Mouse (Mus musculus) liver, embryonic 12.5 days (tissue): ENCODE results near the gene D5Ertd579e. TPM values are rescaled to one million over a fixed set of nuclear protein-coding genes. Genes with fewer than 3 reads are reported as not detected.

Experiments
- ATAC-seq: fragments of 200-750 bp; cut with Nextera tagmentation; 2 replicates; pipeline ENCODE4 v1.8.0; 2017; ENCODE audit warnings: moderate number of reproducible peaks, mild to moderate bottlenecking, moderate library complexity
- H3K27ac ChIP-seq: fragments of 300-500 bp; sonication (generic); 2 replicates; pipeline ENCODE4 v1.5.1; 2016; ENCODE audit warnings: mild to moderate bottlenecking
- H3K27me3 ChIP-seq: fragments of 300-500 bp; sonication (generic); replicated peaks from 2 replicates; pipeline ENCODE4 v1.6.1; 2016; ENCODE audit warnings: mild to moderate bottlenecking, moderate library complexity
- H3K36me3 ChIP-seq: fragments of 300-500 bp; sonication (generic); 2 replicates; pipeline ENCODE4 v1.6.1; 2016; ENCODE audit warnings: mild to moderate bottlenecking, moderate library complexity
- H3K4me1 ChIP-seq: fragments of 300-500 bp; sonication (generic); 2 replicates; pipeline ENCODE4 v1.6.1; 2016
- H3K4me2 ChIP-seq: fragments of 300-500 bp; sonication (generic); 2 replicates; pipeline ENCODE4 v1.6.1; 2016; ENCODE audit warnings: mild to moderate bottlenecking, moderate library complexity
- H3K4me3 ChIP-seq: fragments of 300-500 bp; sonication (generic); 2 replicates; pipeline ENCODE4 v1.5.1; 2016; ENCODE audit warnings: mild to moderate bottlenecking, moderate library complexity
- H3K9ac ChIP-seq: fragments of 300-500 bp; sonication (generic); 2 replicates; pipeline ENCODE4 v1.6.1; 2016; ENCODE audit warnings: mild to moderate bottlenecking, moderate library complexity
- H3K9me3 ChIP-seq: fragments of 300-500 bp; sonication (generic); replicated peaks from 2 replicates; pipeline ENCODE4 v1.6.1; 2016; ENCODE audit warnings: mild to moderate bottlenecking, moderate library complexity
- WGBS: fragments of 180-500 bp; shearing (Covaris S2); methylation state at CpG from one replicate; pipeline ENCODE4 v1.1.7; 2016; ENCODE audit not compliant: insufficient replicate concordance; 5-methylcytosine and 5-hydroxymethylcytosine counted together
- polyA plus RNA-seq: library from polyadenylated mRNA; unstranded; fragments of >200 nt; fragmentation: Nextera tagmentation; extraction: Ambion mirVana; gene quantifications from 2 replicates; pipeline ENCODE4 v1.2.1, GENCODE M21; 2016

The D5Ertd579e gene
- polyA plus RNA-seq = 28.2 and 28.5 TPM in 2 replicates

DNA sequence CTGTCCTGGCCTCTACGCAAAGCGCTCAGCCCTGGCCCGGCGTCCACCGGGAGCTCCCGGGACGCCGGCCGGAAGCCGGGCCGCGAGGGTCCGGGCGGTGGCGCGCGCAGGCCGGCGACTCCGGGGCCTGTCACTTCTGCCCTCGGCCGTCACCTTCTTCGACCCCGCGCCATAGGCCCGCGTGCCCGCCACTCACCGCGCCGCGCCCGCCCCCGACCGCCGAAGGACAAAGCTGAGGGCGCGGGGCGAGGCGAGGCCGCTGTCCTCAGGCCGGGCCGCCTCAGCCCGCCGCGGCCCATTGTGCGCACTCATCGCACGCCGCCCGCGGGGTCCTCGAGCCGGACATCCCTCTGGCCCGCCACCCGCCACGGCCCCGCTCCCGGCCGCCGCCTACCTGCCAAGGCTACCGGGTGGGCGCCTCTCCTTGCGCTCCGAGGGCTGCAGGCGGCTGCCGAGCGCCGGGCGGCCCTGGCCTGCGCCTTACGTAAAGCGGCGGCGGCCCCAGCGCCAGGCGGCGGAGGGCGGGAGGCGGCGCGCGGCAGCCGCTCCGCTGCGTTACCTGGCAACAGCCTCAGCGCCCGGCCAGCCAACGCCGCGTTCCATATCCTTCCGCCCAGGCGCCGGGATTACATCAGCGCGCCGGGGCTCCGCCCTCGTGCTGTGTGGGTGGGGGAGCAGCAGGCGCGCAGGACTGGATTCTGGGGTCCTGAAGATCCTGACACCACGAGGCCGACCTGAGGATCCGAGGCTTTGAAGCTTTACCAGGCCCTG lies at the start of gene D5Ertd579e:
D5Ertd579e (minus strand) TSS at position 564 of the 771 bp plus-strand sequence.
- H3K27ac ChIP-seq = peak within 1 kb of the TSS; percentile 95
- peak; percentile 91 for ATAC-seq
- under 1% methylated on average over 98 of the region's 104 CpGs for whole genome bisulfite sequencing
- no peaks in the 10 kb centered on the region for H3K9me3 ChIP-seq
- peaks cover 15% of the 10 kb centered on the region; the same call in 1 of the 2 replicates for H3K27me3 ChIP-seq
- H3K36me3 ChIP-seq = peaks cover 16% of the 10 kb centered on the region
- peak within 1 kb of the TSS; percentile 87 for H3K4me3 ChIP-seq
- peak within 1 kb of the TSS; percentile 90 for H3K4me2 ChIP-seq
- H3K4me1 ChIP-seq = peaks cover 72% of the 10 kb centered on the region
- peak within 1 kb of the TSS; percentile 95 for H3K9ac ChIP-seq

DNA sequence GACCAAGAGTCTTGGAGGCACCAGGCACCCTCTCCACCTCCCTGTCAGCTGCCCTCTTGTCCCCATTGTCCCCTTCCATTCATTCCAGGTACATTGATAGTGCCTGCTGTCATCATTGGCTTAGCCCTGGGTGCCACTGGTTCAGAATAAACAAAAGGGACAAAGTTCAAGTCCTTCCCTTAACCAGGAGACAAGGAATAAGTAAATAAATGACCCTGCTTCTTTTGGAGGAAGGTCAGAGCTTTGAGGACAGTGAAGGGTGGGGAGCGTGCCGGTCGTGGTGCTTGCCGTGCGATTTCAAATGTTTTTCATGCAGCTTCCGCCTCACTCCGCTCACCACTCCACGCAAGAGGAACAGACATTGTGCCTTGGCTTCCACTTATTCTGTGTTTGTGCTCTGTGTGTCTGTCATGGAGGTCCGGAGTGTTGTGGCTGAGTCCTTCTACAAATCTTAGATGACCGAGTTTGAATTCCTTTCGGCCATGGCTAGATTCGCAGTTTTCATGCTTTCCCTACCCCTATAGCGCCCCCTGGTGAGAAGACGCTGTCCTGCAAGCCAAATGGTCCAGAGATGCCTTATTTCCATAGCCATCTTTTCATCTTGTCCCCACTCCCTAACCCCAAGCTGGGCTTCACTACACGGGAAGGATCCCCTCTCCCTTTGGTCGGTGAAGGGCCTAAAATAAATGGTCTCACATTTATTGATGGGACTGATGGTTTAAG lies 46.5 kb upstream of the D5Ertd579e start:
- Histone ChIP-seq H3K9me3 (no peaks in the 10 kb centered on the region), H3K4me2 (peak overlapping the region; percentile 39), H3K27me3 (peaks cover 12% of the 10 kb centered on the region), H3K9ac (no peak overlapping the region), H3K36me3 (peaks cover 5% of the 10 kb centered on the region; the same call in 1 of the 2 replicates), H3K27ac (no peak overlapping the region), H3K4me1 (peaks cover 53% of the 10 kb centered on the region), H3K4me3 (no peak overlapping the region)
- WGBS = 33% methylated on average over 16 of the region's 16 CpGs
- no peak for ATAC-seq

DNA sequence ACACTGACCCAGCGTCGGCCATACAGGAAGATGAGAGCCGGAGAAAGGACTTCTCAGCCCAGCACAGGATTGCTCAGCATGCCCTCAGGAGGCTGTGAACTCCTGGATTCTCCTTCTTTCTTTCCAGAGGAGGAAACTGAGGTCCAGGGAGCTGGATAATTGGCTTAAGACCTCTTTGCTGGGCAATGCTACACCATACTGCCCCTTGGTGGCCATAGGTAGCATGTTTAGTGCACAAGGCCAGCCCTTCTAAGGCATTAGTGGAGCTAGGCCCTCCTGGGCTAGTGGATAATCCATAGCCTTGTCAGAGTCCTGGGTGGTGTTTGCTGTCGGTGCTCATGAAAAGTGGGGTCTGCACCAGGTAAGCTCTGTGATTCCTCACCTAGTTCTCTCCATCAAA lies 44.0 kb upstream of the D5Ertd579e start:
- WGBS = 58% methylated on average over 4 of the region's 4 CpGs
- no peaks in the 10 kb centered on the region for H3K36me3 ChIP-seq
- no peaks in the 10 kb centered on the region for H3K9me3 ChIP-seq
- H3K9ac ChIP-seq = peak overlapping the region; percentile 60; the same call in 1 of the 2 replicates
- no peak overlapping the region for H3K4me2 ChIP-seq
- no peak for ATAC-seq
- peaks cover 63% of the 10 kb centered on the region for H3K4me1 ChIP-seq
- H3K27ac ChIP-seq = peak overlapping the region; percentile 85
- no peak overlapping the region for H3K4me3 ChIP-seq
- peaks cover 17% of the 10 kb centered on the region for H3K27me3 ChIP-seq

DNA sequence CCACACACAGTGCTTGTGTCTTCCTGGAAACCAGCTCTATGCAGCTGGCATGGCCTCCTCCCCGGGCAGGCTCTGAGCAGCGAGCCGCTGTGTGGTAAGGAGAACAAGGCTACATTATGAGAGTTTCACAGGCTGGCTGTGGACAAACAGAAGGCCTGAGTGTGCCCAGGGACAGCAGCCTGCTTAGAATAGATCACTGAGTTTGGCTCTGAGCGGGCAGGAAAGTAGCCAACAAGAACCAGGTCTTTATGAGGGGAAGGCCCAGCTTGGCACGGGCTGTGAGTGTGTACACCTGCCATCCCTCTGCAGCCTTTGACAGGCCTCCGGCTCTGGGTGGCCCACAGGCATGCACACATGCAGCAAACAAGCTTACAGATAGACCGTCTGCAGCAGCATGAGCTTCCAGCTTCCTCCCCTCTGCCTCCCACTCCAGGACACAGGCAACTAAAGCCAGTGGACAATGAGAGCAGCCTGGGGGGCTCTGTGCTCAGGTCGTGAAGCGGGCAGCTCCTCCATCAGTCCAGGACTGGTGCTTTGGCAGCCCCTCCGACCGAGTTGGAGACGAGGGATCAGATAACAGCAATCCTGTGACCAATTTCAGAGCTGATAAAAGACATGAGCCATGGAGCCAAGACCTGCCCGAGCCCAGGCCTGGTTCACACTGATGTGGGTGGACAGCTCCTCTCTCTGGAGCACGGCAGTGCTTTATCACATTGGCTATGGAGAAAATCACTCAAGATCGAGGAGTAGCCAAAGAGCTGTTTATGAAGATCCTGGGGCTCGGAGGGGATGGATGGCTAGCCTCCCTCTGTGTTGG lies 43.2 kb upstream of the D5Ertd579e start:
- H3K27ac ChIP-seq = peak overlapping the region; percentile 85
- WGBS = 62% methylated on average over 16 of the region's 16 CpGs
- peak overlapping the region; percentile 27; the same call in 1 of the 2 replicates for H3K4me2 ChIP-seq
- H3K9ac ChIP-seq = peak overlapping the region; percentile 60
- H3K4me1 ChIP-seq = peaks cover 71% of the 10 kb centered on the region
- H3K4me3 ChIP-seq = no peak overlapping the region
- H3K27me3 ChIP-seq = peaks cover 18% of the 10 kb centered on the region
- H3K36me3 ChIP-seq = no peaks in the 10 kb centered on the region
- no peak for ATAC-seq
- no peaks in the 10 kb centered on the region for H3K9me3 ChIP-seq

DNA sequence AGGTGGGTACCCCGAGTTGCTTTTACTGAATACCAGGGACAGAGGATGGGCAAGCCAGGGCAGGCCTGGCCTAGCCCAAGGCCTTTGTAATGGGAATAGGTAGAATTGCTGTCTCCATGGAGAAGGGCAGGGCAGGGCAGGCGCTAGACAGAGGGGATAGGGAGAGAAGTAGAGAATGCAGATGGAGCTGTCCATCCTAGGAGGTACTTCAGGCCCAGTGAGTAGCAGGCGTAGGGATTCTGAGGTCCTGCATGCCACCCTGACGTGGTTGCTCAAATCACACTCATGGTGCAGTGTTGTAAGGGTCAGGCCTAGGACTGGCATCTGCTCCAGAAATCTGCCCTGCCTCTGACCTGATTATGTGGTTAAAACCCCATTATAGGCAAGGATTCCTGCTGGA lies 41.9 kb upstream of the D5Ertd579e start:
- ATAC-seq = no peak
- H3K4me2 ChIP-seq = no peak overlapping the region
- peak overlapping the region; percentile 60 for H3K9ac ChIP-seq
- peaks cover 19% of the 10 kb centered on the region for H3K27me3 ChIP-seq
- H3K27ac ChIP-seq = peak overlapping the region; percentile 85
- H3K4me3 ChIP-seq = no peak overlapping the region
- no peaks in the 10 kb centered on the region for H3K9me3 ChIP-seq
- H3K36me3 ChIP-seq = no peaks in the 10 kb centered on the region
- H3K4me1 ChIP-seq = peaks cover 82% of the 10 kb centered on the region
- whole genome bisulfite sequencing = 69% methylated on average over 4 of the region's 4 CpGs

DNA sequence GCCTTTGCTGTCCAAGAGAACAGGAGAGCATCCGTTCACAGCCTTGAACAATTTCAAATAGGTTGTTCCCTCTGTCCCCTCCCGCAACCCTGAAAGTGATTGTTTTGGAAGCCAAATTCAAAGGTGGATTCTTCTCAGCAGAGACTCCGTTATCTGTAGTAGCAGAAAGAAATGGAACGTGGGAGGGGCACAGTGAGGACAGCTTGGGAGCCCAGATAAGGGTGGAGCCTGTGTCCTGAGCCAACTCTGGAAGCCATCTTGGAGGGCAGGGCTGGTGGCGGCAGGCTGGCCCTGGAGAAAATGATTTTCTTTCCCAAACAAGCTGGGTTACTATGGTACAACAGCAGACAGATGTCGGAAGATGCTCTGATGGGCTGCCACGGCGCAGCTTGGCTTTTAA lies 40.2 kb upstream of the D5Ertd579e start:
- Histone ChIP-seq H3K9me3 (no peaks in the 10 kb centered on the region), H3K27ac (peak overlapping the region; percentile 85), H3K4me2 (peak overlapping the region; percentile 69), H3K9ac (peak overlapping the region; percentile 65), H3K27me3 (peaks cover 27% of the 10 kb centered on the region), H3K36me3 (no peaks in the 10 kb centered on the region), H3K4me1 (peaks cover 89% of the 10 kb centered on the region), H3K4me3 (peak overlapping the region; percentile 37)
- 32% methylated on average over 8 of the region's 8 CpGs for WGBS
- ATAC-seq = peak; percentile 83

DNA sequence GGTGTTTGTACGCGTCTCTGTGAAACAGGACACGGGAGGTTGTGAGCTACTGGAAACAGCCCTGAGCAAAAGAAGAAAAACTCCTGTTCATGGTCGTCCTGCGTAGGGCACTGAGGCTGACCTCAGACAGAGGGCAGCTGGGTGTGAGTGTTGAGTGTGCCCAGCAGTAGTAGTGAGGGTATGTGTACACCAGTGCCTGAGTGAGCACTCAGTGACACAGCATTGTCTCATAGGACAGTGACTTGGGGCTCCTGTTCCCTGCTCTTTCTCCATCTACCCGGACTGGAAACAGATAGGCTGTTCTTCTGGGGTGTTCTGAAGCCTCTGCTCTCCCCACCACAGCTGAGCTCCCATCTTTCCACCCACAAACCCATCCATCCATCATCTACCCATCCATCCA lies 39.3 kb upstream of the D5Ertd579e start:
- WGBS = 82% methylated on average over 6 of the region's 6 CpGs
- H3K27ac ChIP-seq = peak overlapping the region; percentile 85
- peak overlapping the region; percentile 65 for H3K9ac ChIP-seq
- peaks cover 95% of the 10 kb centered on the region for H3K4me1 ChIP-seq
- peak overlapping the region; percentile 69 for H3K4me2 ChIP-seq
- peaks cover 24% of the 10 kb centered on the region for H3K27me3 ChIP-seq
- H3K9me3 ChIP-seq = no peaks in the 10 kb centered on the region
- no peaks in the 10 kb centered on the region for H3K36me3 ChIP-seq
- peak; percentile 29; the same call in 1 of the 2 replicates for ATAC-seq
- H3K4me3 ChIP-seq = peak overlapping the region; percentile 37

DNA sequence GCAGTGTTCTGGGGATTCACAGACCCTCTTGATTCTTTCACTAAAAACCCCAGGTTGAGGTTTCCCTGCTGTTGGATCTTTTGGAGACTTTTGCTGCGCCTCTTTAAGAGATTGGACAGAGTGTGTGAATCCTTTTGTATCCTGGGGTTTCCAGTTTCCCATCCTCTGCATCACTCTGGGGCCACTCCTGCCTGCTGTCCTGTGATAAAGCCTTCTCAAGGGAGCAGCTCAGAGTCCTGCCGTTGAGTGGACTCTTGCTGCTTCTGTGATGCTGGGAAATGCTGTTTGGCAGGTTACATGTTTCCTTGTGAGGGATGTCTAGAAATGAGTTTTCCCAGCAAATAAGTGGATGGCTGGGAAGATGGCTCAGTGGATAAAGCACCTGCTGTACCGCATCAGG lies 37.6 kb upstream of the D5Ertd579e start:
- peak; percentile 70 for ATAC-seq
- Histone ChIP-seq H3K9ac (peak overlapping the region; percentile 62; the same call in 1 of the 2 replicates), H3K4me1 (peaks cover 88% of the 10 kb centered on the region), H3K4me3 (peak overlapping the region; percentile 29; the same call in 1 of the 2 replicates), H3K27me3 (peaks cover 33% of the 10 kb centered on the region), H3K27ac (peak overlapping the region; percentile 93), H3K9me3 (no peaks in the 10 kb centered on the region), H3K36me3 (no peaks in the 10 kb centered on the region), H3K4me2 (peak overlapping the region; percentile 57)
- 48% methylated on average over 3 of the region's 3 CpGs for WGBS

DNA sequence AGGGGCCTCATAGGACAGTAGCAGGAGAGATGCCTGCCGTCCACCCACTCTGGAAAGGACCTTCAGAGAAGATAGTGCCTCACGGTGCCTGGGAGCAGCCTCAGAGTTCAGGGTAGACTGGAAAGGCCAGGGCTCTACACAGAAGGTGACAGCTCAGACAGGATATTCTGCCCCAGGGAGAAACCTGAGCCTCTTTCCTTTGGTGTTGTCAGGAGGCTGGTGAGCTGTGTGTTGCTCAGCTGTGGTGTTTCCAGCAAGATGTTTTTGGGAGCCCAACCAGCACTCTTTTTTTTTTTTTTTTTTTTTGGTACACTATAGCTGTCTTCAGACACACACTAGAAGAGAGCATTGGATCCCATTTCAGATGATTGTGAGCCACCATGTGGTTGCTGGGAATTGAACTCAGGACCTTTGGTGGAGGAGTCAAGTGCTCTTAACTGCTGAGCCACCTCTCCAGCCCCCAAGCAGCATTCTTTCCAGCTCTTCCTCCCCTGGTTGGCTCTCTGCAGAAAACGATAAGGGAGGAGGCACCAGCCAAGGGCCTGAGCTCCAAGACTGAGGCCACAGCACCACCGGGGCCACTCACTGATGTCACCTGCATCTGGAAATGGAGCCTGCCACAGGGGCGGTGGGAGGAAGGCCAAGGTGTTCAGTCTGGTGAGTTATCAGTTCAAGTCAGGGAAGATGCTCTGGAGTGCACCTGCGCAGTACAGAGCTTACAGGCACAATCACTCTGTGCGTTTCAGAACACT lies 36.3 kb upstream of the D5Ertd579e start:
- H3K27ac ChIP-seq = peak overlapping the region; percentile 93
- peak overlapping the region; percentile 55 for H3K9ac ChIP-seq
- WGBS = 54% methylated on average over 7 of the region's 7 CpGs
- H3K27me3 ChIP-seq = peaks cover 35% of the 10 kb centered on the region
- no peaks in the 10 kb centered on the region for H3K9me3 ChIP-seq
- peak overlapping the region; percentile 53 for H3K4me2 ChIP-seq
- peaks cover 86% of the 10 kb centered on the region for H3K4me1 ChIP-seq
- no peaks in the 10 kb centered on the region for H3K36me3 ChIP-seq
- peak; percentile 78 for ATAC-seq
- H3K4me3 ChIP-seq = peak overlapping the region; percentile 33

DNA sequence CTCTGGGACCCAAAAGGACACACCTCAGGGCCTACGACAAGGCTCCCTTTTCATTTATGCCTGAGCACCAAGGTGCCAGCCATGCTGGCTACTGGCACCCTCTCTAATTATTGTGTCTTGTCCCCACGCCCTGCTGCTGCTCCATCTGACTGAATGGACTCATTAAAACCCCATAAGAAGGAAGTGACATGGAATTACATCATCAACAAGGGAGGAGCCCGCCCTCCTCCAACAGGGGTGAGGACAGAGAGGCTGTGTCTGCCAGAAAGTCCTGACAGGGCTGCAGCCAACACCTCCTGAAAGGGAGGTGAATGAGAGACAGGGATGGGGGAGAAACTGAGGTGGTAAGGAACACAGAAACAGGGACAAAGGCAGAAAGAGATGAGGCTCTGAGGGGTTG lies 34.9 kb upstream of the D5Ertd579e start:
- H3K27ac ChIP-seq = peak overlapping the region; percentile 93
- H3K36me3 ChIP-seq = no peaks in the 10 kb centered on the region
- 64% methylated on average over 3 of the region's 3 CpGs for WGBS
- peaks cover 35% of the 10 kb centered on the region for H3K27me3 ChIP-seq
- peak overlapping the region; percentile 55 for H3K9ac ChIP-seq
- H3K4me3 ChIP-seq = no peak overlapping the region
- peaks cover 88% of the 10 kb centered on the region for H3K4me1 ChIP-seq
- ATAC-seq = no peak
- H3K4me2 ChIP-seq = no peak overlapping the region
- no peaks in the 10 kb centered on the region for H3K9me3 ChIP-seq

DNA sequence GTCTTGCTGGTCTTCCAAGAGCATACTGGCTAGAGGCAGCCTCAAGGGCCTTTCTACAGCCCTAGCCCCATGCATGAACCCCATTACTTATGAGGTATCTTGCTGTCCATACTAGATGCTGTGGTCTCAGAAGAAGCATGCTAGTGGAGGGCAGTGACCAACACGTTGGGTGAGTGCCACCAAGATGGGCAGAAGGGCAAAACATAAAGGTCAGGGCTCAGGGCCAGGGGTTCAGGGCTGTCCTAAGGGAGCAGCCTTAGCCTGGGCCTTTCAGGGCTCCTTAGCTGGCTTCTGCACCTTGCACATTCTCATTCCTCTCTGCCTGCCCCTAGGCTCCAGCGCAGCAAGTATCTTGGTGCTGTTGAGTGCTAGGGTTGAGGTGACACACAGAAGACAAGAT lies 34.1 kb upstream of the D5Ertd579e start:
- Histone ChIP-seq H3K4me2 (no peak overlapping the region), H3K9me3 (no peaks in the 10 kb centered on the region), H3K4me1 (peaks cover 80% of the 10 kb centered on the region), H3K9ac (no peak overlapping the region), H3K4me3 (no peak overlapping the region), H3K36me3 (no peaks in the 10 kb centered on the region), H3K27me3 (peaks cover 30% of the 10 kb centered on the region), H3K27ac (peak overlapping the region; percentile 26; the same call in 1 of the 2 replicates)
- no peak for ATAC-seq
- WGBS = 89% methylated on average over 2 of the region's 2 CpGs
